Mouse (Mus musculus) gastrocnemius, postnatal 25 days (tissue): ENCODE measurements at regions not wholly inside any gene's neighbourhood (a gene's known extent, or its start where the extent isn't known, plus 50 kb on each side); places are given as distances from the start of the nearest gene placed in this dataset.

Experiments
- DNase-seq: peaks from one replicate; pipeline ENCODE4 v3.0.0; 2022

DNA sequence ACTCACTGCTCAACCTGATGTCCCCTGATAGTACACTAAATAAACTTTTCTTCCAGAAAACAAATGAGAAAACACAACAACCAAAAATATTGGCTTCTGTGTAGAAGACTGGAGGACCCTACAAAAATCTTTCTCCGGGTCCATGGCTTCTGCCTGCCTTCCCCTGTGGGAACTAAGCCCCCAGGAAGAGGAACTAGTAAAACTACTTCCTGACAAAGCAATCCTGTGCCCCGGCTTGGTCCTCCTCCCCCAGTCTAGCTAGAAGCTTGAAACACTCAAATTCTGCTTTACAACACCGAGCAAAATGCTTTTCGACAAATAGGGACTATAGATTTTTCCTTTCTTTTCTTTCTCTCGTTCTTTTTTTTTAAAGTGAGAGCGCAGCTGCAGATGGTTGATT is 51.3 kb upstream of the Mki67 start:
- DNase-seq: no peak

DNA sequence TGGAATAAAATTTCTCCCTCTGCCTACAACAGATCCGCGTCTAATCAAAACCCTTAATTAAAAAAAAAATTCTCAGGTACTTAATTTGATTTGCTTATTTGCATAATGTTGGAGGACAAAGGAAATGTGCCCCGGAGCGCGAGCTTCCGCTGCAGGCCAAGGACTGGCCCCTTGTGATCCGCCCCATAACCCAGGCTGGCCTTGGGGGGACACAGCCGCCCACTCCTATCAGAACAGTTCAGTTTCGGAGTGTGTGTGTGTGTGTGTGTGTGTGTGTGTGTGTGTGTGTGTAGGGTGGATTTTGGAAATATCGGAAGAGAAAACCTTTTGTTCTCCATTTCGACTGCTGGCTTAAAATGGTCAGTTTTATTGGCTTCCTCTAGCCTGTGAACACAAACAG is 51.9 kb upstream of the Mki67 start:
- no peak for DNase-seq

DNA sequence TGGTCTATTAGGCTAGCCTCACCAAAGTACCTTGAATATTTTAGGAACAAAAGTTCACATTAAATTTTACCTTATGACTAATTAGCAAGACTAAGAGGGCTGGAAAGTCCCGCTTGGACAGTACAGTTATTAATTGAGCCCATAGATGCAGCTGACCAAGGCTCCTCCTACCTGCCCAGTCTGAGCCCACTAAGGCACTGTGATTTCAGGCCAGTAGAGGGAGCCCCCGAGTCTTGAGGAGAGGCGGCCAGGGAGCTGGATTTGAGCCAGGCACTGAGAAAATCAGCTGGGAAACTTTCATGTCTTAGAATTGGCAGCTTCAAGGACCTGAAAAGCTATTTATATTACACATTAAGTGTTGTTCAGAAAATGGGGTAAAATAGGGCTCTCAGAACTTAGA is 52.4 kb upstream of the Mki67 start:
- DNase-seq: peak; percentile 69

DNA sequence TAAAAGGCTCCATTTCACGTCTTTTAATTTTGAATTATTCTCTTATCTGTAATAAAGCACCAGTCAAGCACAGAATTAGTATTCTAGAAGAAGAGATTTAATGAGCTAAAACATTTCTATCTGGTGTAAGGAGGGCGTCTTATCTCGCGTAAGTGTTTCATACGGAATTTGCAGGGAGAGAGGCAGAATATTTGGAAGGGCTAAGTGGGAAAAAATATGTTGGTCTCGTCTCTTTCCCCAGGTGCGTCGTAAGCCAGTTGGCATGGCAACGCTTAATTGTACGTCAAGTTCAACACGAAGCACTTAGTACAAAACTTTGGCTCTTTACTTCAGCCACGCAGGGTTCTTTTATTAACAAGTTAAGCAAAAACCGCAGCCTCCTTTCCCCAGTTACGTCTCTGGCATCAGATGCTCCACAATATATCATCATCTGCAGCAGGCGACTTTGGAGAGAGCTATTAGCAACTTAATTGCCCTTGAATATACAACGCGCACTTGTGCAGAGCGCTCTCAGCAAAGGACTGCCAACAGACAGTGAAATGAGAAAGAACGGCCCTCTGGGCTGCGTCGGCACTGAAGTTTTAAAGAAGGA is 53.0 kb upstream of the Mki67 start:
- no peak for DNase-seq

DNA sequence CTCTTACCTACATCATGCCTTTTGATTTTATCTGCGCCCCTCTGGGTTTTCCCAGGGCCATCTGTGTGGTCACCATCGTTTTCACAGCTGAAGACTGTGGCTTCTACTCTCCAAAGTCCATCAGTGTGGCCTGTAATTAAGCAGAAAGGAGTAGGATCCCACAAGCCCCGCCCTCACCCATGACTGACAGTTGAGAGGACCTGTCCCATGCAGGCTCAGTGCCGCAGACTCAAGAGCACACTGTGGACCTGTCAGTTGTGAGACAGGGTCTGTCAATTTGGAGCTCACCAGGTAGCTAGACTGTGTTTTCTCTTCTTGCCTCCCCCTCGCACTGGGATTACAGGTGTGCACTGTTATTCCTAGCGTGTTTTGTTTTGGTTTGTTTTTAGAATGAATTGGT is 53.9 kb upstream of the Mki67 start:
- DNase-seq: no peak

DNA sequence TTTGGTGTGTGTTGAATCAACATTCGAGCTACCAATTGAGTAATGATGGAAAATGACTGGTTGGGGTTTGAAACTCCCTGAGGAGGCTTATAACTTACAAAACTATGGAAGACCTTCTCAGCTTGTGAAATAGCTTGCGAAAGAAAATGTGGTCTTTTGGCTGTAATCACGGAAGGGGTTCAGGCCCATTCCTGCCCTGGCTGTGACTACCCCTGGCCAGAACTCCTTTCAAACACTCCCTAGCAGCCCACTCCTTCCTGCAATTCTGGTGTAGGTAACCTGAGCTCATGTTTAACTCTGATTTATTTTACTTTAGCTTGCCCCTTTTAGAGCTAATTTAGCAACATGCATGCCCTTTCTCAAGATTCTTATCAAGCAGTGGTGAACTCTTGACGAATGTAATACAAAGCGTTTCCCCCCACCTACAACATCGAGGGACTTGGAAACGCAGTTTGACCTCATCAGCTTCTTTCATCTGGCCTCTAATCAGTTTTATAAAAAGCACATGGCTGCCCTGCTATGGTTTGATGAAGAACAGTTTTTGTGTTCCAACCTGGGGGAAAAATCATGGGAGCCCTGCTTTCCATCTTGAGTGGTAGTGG is 59.8 kb upstream of the Mki67 start:
- no peak for DNase-seq

DNA sequence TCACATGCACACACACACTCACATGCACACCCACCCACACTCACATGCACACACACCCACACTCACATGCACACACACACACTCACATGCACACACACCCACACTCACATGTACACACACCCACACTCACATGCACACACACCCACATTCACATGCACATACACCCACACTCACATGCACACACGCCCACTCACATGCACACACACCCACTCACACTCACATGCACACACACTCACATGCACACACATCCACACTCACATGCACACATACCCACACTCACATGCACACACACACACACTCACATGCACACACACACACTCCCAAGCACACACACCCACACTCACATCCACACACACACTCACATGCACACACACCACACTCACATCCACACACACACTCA is 74.0 kb upstream of the Mki67 start:
- no peak for DNase-seq

DNA sequence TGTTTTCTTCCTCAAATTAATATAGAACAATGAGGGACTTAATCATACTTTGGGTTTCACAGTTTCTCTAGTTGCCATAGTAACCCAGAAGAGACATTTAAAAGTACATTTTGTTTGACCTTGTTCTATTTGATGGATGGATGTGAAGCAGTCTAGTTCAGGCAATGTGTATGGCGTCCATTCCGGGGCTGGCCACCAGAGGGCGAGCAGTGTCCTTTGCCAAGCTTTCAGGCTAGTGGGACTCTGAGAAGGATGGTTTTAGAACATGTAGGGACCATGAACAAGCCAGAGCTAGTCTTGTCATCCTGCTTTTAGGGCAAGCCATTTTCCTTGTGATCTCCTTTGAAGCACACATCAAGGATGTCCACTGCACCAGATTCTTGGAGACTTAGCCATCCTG is 74.8 kb upstream of the Mki67 start:
- peak; percentile 24 for DNase-seq

DNA sequence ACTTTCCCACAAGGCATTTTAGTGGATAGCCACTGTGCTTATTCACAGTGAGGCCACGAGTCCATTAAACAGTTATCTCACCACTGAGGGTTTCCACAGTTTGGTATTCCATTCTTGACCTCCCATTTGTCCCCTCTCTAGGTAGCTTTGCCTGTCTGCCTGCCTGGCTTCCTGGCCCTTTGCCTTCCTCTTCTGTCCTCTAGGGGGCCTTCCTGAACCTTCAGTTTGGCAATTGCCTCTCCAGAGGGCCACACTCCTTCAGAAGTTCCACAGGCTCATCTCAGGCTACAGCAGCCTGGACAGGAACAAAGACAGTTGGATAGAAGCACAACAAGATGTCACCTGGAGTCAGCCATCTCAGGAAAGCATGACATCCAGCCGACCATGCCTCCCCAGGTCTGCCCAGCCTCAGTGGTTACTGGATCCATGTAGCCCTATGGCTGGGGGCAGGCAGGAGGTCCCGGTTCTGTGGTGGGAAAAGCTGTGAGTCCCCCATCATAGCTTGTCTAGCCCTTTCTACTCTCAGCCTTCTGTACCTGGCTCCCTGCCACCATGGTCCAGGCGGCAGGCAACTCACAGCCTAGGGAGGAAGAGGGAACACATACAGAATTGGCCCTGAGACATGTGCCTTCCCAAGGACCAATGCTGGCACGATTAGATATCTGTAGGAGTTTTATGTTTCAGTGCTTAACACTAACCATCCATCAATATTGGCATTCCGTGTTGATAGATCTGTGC is 76.0 kb upstream of the Mki67 start:
- DNase-seq: no peak

DNA sequence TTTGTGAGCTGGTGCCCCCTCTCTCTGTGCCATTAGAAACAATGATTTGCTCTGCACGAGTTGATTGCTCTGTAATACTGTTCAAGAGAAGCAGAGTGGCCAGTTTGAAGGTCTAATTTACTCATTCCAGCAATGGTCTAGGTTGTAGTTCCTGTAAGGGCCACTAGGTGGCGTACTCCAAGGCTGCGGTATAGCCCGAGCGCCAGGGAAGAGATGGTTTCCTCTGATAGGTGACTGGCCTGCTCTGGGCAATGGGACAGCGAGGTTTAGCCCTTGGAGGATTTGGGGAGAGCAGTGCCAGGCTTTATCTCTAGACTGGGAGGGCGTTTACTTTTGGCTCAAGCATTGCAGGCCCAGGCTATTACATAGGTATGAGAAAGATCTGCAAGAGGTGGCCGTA is 76.8 kb upstream of the Mki67 start:
- no peak for DNase-seq

DNA sequence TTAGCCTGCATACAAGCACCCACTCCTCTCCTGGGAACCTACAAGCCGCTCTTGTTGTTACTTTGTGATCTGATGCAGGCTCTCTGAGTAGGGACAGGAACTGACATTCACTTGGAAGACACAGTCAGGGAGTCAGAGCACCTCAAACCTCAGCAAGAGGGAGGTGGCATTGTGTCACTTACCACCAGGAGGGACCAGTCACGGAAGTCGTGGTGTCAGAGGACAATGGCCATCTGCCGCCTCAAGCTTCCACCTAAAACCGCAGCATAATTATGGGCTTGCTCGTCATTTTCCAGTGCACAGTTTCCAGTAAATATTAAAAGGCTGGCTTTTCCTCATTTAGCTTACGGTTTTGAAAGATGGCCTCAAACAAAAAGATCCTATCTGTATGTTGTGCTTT is 78.1 kb upstream of the Mki67 start:
- no peak for DNase-seq

DNA sequence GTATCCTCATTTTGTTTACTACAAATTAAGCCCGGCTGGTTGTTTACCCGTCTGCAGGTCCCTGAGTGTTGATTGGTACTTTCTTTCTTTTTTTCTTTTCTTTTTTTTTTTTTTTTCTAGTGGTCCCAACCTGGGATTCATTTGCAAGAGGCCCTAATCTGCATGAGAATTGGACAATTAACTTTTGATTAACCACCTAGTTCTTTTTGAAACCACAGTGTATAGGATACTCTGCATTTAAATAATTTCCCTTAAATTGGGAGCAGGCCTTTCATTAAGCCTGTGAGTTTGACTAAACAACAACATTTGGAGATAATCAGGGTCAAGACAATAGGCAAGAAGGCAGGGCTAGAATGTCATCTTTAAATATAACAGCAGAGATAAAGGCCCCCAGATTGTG is 78.5 kb upstream of the Mki67 start:
- DNase-seq: no peak

DNA sequence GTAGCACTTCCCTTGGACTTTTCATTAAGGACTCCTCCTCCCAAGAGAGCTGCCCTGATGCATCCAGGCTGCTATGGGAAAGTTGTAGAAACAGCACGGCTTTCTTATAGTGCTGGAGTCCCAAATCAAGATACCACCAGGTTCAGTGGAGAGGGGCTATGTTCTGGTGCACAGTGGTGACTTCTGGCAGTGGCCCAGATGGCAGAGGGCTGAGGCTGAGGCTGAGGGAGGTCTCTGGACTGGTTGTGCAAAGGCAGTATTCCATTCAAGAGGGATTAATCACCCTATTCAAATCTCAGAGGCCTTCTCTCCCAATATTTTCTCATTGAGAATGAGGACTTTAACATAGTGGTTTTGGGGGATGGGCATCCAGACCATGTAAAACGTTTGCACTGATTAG is 82.3 kb upstream of the Mki67 start:
- no peak for DNase-seq

DNA sequence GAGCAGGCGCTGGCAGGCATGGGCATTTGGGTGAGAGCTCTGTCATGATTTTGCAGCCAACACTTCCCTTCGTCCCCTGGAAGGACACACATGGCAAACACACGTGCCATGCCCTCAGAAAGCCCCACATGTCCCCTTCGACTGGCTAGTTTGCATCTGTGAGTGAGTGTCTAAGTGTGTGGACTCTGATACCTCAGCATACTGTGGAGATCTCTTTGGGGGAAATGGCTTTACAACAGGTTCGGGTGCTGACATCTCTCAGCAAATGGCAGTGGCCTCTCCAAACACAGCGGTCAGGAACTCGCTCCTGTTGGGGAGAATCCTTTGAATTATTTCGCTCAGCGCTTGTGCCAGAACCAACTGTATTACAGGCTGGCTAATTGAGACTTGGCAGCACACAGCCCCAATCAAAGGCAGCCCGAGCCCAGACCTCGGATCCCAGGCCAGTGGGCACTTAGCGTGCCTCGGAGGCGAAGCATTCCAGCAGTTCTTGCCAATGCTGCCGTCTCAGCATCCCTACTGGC is 86.5 kb upstream of the Mki67 start:
- DNase-seq: no peak

DNA sequence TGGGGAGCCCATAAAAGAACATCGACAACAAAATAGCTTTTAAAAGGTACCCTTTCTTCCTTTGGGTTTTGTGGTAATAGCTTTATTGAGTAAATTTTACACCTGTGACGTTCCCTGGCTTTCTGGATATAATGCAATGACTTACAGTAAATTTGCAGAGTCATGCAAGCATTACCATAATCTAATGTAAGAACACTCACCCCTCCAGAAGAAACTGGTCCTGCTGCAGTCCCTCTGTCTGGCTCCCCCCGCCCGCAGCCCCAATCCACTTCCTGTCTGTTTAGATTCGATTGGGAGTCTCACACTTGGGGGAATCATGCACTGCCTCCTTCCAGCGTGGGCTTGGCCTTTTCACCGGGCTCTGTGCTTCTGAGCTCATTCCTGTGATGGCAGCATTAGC is 88.6 kb upstream of the Mki67 start:
- no peak for DNase-seq

DNA sequence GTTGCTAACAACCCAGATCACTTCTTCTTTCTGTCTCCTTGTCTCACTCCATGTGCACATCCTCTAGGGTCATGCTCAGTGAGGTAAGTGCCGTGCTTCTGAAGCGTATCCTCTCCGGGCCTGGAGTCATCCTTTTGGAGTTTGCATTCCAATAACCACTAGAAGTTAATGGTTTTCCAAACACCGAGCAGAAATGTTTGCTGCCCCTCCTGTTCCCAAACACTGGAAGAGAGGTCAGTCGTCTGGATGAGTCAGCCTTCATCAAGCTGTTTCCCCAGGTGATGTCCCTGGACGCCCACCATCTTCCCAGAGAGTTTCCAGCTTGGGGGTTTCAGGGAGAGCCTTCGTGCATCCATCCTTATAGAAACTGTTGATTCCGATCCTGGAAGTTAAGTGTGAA is 90.0 kb upstream of the Mki67 start:
- DNase-seq: no peak

DNA sequence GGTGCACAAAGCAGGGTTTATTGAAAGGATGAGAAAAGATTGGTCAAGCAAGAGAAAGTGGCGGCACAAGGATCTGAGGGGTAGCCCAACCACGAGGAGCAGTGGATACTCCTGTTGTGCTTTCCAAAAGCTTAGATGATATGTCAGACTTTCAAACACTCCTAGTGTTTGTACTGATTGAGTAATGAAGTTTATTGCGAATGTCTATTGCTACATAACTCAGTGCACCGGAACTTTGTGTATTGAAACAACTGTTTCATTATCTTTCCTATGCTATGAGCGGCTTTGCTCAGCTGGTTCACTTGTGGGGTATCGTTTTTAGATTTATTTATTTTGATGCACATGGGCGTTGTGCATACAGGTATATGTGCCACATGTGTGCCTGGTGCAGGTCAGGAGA is 90.5 kb upstream of the Mki67 start:
- DNase-seq: no peak

DNA sequence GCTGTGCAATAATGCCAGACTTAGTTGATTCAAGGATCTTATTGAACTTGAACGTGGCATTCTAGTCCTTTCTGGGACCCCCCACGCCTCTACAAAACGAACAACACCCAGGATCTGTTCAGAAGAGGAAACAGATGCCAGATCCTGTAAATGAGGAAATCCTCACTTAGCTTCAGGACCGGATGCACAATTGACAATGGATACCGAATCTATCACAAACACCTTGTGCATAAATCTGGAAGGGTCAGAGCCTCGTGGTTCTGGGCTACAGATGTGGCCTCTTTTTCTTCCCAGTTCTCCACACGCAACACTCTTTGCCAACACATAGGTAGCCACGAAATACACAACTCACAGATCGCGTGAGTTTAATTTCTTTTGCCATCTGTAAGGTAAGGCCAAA is 93.0 kb upstream of the Mki67 start:
- DNase-seq: no peak

DNA sequence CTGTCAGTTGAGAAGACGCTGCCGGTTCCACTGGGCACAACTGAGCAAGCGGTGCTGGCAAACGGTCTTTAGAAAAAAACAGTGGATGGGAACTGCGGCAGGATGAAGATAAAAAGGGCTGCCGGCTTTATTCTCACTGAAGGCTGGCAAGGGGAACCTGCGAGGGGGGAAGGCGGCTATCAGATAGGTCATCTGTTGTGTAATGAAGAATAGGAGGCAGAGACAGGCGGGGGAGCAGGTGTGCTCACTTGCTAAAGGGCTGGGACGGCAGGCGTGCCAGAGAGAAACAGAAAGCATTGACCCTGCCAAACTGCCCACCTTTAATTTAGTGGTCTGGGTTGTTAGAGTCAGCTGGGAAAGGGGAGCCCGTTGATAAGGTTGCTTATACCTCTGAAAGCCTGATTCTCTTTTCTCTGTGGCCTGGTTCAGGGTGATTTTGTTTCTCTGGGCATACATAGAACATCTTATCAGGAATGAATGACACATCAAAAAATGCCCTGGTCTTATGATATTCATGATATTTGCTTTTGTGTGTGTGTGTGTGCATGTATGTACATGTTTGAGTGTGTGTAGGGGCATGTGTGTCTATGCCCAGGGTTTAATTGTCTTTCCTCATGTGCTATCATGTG is 93.7 kb upstream of the Mki67 start:
- DNase-seq: no peak

DNA sequence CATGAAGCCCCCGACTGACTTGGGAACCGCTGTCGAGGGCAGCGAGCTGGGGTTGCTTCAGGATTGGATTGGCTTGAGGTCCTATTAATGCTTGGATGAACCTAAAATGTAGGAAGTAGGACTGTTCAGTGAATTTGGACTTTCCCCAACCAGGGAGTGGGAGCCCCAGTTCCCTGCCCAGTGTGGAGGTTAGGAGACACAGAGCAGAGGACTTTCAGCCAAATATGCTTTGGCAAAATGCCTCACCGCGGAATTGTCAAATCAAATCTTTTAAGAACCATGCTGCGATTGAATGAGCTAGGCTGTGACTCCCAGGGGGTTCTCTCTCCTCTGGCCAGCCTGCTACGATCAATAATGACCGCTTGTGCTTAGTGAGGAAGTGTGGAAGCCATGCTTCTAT is 94.8 kb upstream of the Mki67 start:
- DNase-seq: no peak

DNA sequence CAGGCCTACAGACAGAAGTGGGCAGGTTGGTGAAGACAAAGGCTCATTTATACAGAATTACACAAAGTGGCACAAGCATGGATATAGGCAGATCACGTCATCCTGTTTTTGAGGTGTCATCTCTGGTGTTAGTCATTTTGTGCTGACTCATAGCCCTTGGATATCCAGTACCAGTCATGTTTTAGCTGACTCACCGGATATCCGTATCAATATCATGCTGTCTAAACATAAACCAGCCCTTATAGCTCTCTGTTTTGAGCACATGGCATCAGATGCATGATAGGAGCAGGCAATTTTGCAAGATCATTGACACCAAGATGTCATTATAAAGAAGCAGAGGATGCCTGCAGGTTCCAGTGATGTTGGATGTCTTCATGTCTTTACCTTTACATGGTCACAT is 97.5 kb upstream of the Mki67 start:
- no peak for DNase-seq

DNA sequence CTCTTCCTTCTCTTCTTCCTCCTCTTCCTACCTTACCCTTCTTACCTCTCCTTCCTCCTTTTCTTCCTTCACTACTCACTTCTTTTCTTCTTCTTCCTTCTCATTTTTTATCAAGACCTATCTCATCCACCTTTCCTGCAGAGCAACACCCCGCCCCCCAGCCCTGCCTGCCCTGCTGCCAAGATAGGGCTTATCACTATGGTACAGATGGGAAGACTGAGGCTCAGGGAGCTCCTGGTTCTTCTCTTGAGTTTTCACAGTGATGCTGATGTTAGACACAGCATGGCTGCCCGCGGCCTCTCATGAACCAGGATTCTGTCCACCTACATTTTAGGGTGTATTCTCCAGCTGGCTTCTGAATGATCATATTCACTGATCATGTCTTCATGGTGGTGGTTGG is 100.0 kb upstream of the Mki67 start:
- no peak for DNase-seq

DNA sequence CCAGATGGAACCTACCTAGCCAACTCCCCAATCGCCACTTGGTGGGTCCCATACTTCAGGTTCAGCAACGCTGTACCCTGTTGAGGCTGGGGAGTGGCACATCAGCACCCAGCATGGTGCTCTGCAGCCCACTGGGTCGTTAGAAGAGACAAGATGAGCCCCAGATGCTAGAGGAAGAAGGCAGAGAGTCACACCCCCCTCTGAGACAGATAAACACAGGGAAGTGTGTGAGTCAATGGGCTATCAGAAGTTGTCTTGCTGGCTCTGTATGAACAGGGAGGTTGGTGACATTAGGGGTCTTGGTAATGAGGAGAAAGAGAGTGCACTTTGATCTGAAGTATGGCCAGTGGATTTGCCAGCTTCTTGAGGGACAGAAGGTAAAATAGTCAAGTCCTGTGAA is 101.7 kb upstream of the Mki67 start:
- DNase-seq: no peak

DNA sequence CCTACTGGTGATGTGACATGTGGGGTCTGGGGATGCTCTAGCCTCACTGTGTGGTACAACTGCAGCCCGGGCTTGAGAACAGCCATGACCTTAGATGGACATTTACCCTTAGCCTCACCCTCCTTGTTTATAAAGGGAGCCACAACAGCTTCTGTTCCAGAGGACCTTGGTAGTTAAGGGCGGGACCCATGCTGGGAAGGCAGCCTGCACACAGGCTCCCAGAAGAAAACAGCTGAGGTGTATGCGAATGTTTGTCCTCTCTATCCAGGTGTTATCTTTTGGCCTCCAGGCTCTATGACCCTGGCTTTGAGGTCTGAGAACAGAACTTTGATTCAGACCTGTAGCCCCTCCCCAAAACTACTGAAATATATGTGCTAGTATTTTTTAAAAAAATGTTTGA is 102.1 kb upstream of the Mki67 start:
- DNase-seq: no peak
